Mouse (Mus musculus): ENCODE measurements around the gene Theg.

- TF ChIP-seq CTCF (IDR thresholded peaks at IDR 0.05; ENCODE audit: low read depth, low read length), result no peak
- no peak for TF ChIP-seq GATA1 (IDR thresholded peaks at IDR 0.05; ENCODE audit: borderline replicate concordance, low read length)
- TF ChIP-seq TAL1 (conservative IDR thresholded peaks at IDR 0.05; ENCODE audit: low read depth, low read length), result no peak
These were observed 52.7 kb downstream of the Theg start for GRCm38 (mm10) chr10:79534426-79534825.
